Mouse (Mus musculus): ENCODE data around the gene Htatip2. TPM values are rescaled to one million over a fixed set of nuclear protein-coding genes. Genes with fewer than 3 reads are reported as not detected.

The Htatip2 gene
- polyA plus RNA-seq, 1 experiment from 2014 or later, result 3.0 TPM

GRCm38 (mm10) chr7:49764011-49764716 is 5.2 kb downstream of the Htatip2 start:
- WGBS, result 80% methylated on average over 10 of the region's 10 CpGs
- Histone ChIP-seq H3K36me3 (replicated peaks) (no peaks in the 10 kb centered on the region), H3K4me3 (no peak overlapping the region), H3K4me1 (peaks cover 7% of the 10 kb centered on the region), H3K27me3 (replicated peaks) (peaks cover 12% of the 10 kb centered on the region; the same call in 1 of the 2 replicates), H3K27ac (no peak overlapping the region), H3K9ac (no peak overlapping the region), H3K9me3 (no peaks in the 10 kb centered on the region), H3K4me2 (no peak overlapping the region)
- no peak for ATAC-seq (replicated peaks)

- H3K27ac ChIP-seq, result no peak overlapping the region
- no peak overlapping the region for H3K4me3 ChIP-seq
- no peak overlapping the region for H3K4me2 ChIP-seq
- no peak for ATAC-seq (replicated peaks)
- 0 out of 2 replicates have a peak, but pooled peaks cover 4% of the 10 kb centered on the region for H3K27me3 ChIP-seq (replicated peaks)
- H3K9me3 ChIP-seq, result no peaks in the 10 kb centered on the region
- no peak overlapping the region for H3K9ac ChIP-seq
- WGBS, result 92% methylated on average over 7 of the region's 7 CpGs
- H3K36me3 ChIP-seq (replicated peaks), result no peaks in the 10 kb centered on the region
- peaks cover 6% of the 10 kb centered on the region; the same call in 1 of the 2 replicates for H3K4me1 ChIP-seq
Observed at GRCm38 (mm10) chr7:49766166-49766565, 7.3 kb downstream of the Htatip2 start.

- H3K4me2 ChIP-seq, result no peak overlapping the region
- H3K9ac ChIP-seq, result no peak overlapping the region
- H3K9me3 ChIP-seq, result no peaks in the 10 kb centered on the region
- H3K27ac ChIP-seq, result no peak overlapping the region
- H3K27me3 ChIP-seq (replicated peaks), result 0 out of 2 replicates have a peak, but pooled peaks cover 4% of the 10 kb centered on the region
- 14% methylated on average over 9 of the region's 9 CpGs for WGBS
- H3K4me1 ChIP-seq, result peaks cover 6% of the 10 kb centered on the region; the same call in 1 of the 2 replicates
- no peak overlapping the region for H3K4me3 ChIP-seq
- H3K36me3 ChIP-seq (replicated peaks), result no peaks in the 10 kb centered on the region
- peak; percentile 62 for ATAC-seq (replicated peaks)
Observed at GRCm38 (mm10) chr7:49768509-49768908, 9.6 kb downstream of the Htatip2 start.

- H3K9ac ChIP-seq, result no peak overlapping the region
- WGBS, result 91% methylated on average over 2 of the region's 2 CpGs
- no peak overlapping the region for H3K27ac ChIP-seq
- ATAC-seq (replicated peaks), result no peak
- H3K9me3 ChIP-seq, result no peaks in the 10 kb centered on the region
- H3K36me3 ChIP-seq (replicated peaks), result no peaks in the 10 kb centered on the region
- H3K4me3 ChIP-seq, result no peak overlapping the region
- H3K4me2 ChIP-seq, result no peak overlapping the region
- H3K27me3 ChIP-seq (replicated peaks), result no peaks in the 10 kb centered on the region
- H3K4me1 ChIP-seq, result peaks cover 7% of the 10 kb centered on the region
Observed at GRCm38 (mm10) chr7:49774396-49774795, 15.5 kb downstream of the Htatip2 start.

- WGBS, result 57% methylated on average over 3 of the region's 3 CpGs
- ATAC-seq (replicated peaks), result peak; percentile 27
- H3K27ac ChIP-seq, result no peak overlapping the region
- no peak overlapping the region for H3K9ac ChIP-seq
- no peak overlapping the region for H3K4me2 ChIP-seq
- H3K27me3 ChIP-seq (replicated peaks), result no peaks in the 10 kb centered on the region
- no peak overlapping the region for H3K4me3 ChIP-seq
- H3K4me1 ChIP-seq, result peaks cover 14% of the 10 kb centered on the region
- peaks cover 4% of the 10 kb centered on the region; the same call in 1 of the 2 replicates for H3K36me3 ChIP-seq (replicated peaks)
- H3K9me3 ChIP-seq, result no peaks in the 10 kb centered on the region
Observed at GRCm38 (mm10) chr7:49777585-49777984, 18.7 kb downstream of the Htatip2 start.

GRCm38 (mm10) chr7:49778114-49778901 is 19.4 kb downstream of the Htatip2 start, which contains the start of gene Prmt3:
Prmt3 (plus strand) TSS chr7:49778346.
- Histone ChIP-seq H3K4me1 (peaks cover 14% of the 10 kb centered on the region), H3K9me3 (no peaks in the 10 kb centered on the region), H3K27ac (peak within 1 kb of the TSS; percentile 86), H3K4me3 (peak within 1 kb of the TSS; percentile 74), H3K4me2 (peak within 1 kb of the TSS; percentile 76), H3K27me3 (replicated peaks) (no peaks in the 10 kb centered on the region), H3K36me3 (replicated peaks) (peaks cover 6% of the 10 kb centered on the region; the same call in 1 of the 2 replicates), H3K9ac (peak within 1 kb of the TSS; percentile 47)
- ATAC-seq (replicated peaks), result peak; percentile 97
- under 1% methylated on average over 84 of the region's 92 CpGs for WGBS

GRCm38 (mm10) chr7:49778904-49779615 is 20.1 kb downstream of the Htatip2 start:
- Histone ChIP-seq H3K9me3 (no peaks in the 10 kb centered on the region), H3K27ac (peak overlapping the region; percentile 86), H3K4me3 (peak overlapping the region; percentile 74), H3K36me3 (replicated peaks) (peaks cover 6% of the 10 kb centered on the region; the same call in 1 of the 2 replicates), H3K4me1 (peaks cover 14% of the 10 kb centered on the region), H3K9ac (peak overlapping the region; percentile 47), H3K4me2 (peak overlapping the region; percentile 76), H3K27me3 (replicated peaks) (no peaks in the 10 kb centered on the region)
- peak; percentile 25; the same call in 1 of the 2 replicates for ATAC-seq (replicated peaks)
- 75% methylated on average over 12 of the region's 12 CpGs for WGBS

GRCm38 (mm10) chr7:49783017-49783416 is 24.1 kb downstream of the Htatip2 start:
- 88% methylated on average over 2 of the region's 2 CpGs for WGBS
- Histone ChIP-seq H3K36me3 (replicated peaks) (peaks cover 10% of the 10 kb centered on the region), H3K4me2 (no peak overlapping the region), H3K4me1 (peaks cover 14% of the 10 kb centered on the region), H3K9ac (no peak overlapping the region), H3K27me3 (replicated peaks) (no peaks in the 10 kb centered on the region), H3K4me3 (no peak overlapping the region), H3K9me3 (no peaks in the 10 kb centered on the region), H3K27ac (no peak overlapping the region)
- ATAC-seq (replicated peaks), result no peak

- Histone ChIP-seq H3K9me3 (no peaks in the 10 kb centered on the region), H3K4me2 (no peak overlapping the region), H3K36me3 (replicated peaks) (peaks cover 14% of the 10 kb centered on the region), H3K4me1 (no peaks in the 10 kb centered on the region; the same call in 1 of the 2 replicates), H3K27ac (no peak overlapping the region), H3K9ac (no peak overlapping the region), H3K4me3 (no peak overlapping the region), H3K27me3 (replicated peaks) (no peaks in the 10 kb centered on the region)
- no peak for ATAC-seq (replicated peaks)
- 95% methylated on average over 7 of the region's 7 CpGs for WGBS
Observed at GRCm38 (mm10) chr7:49785141-49785540, 26.2 kb downstream of the Htatip2 start.

GRCm38 (mm10) chr7:49786618-49787382 is 27.9 kb downstream of the Htatip2 start:
- Histone ChIP-seq H3K27me3 (replicated peaks) (no peaks in the 10 kb centered on the region), H3K36me3 (replicated peaks) (peaks cover 14% of the 10 kb centered on the region), H3K27ac (no peak overlapping the region), H3K4me2 (no peak overlapping the region), H3K9me3 (no peaks in the 10 kb centered on the region), H3K4me3 (no peak overlapping the region), H3K4me1 (no peaks in the 10 kb centered on the region), H3K9ac (no peak overlapping the region)
- ATAC-seq (replicated peaks), result 0 out of 2 replicates have a peak, but pooled peaks have one; percentile 24
- WGBS, result 61% methylated on average over 12 of the region's 12 CpGs

- H3K9me3 ChIP-seq, result no peaks in the 10 kb centered on the region
- ATAC-seq (replicated peaks), result no peak
- 94% methylated on average over 3 of the region's 3 CpGs for WGBS
- H3K27me3 ChIP-seq (replicated peaks), result no peaks in the 10 kb centered on the region
- H3K27ac ChIP-seq, result no peak overlapping the region
- no peak overlapping the region for H3K9ac ChIP-seq
- H3K36me3 ChIP-seq (replicated peaks), result peaks cover 12% of the 10 kb centered on the region
- no peak overlapping the region for H3K4me3 ChIP-seq
- no peak overlapping the region for H3K4me2 ChIP-seq
- H3K4me1 ChIP-seq, result no peaks in the 10 kb centered on the region
Observed at GRCm38 (mm10) chr7:49787383-49787645, 28.4 kb downstream of the Htatip2 start.

Data from midbrain, embryonic 15.5 days (tissue).